Mouse (Mus musculus): ENCODE measurements around the gene Actr1b.
"Not testable (repeated sequence)": the region's sequence is repeated elsewhere in the genome, so short reads cannot be mapped to it uniquely, and the experiment has no call there.

The Actr1b gene

DNA sequence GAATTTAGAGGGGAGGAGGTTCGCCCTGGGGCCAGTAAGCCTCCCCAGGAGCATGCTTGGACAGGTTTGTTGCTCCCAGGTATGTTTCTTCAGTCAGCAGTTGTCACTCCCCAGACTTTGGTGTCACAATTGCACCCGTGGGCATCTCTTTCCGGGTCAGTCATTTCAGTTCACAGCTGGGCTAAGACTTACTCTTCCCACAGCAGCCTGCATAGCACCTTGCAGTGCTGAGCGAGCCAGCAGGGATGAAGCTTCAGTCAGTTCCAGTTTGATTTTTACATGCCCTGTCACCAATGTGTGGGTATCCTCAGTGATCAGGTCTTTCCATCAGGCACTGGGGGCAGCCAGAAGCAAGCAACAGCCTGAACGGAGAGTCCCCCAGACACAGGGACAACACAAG, 17.2 kb downstream of the Actr1b start:
- DNase-seq: no peak

DNA sequence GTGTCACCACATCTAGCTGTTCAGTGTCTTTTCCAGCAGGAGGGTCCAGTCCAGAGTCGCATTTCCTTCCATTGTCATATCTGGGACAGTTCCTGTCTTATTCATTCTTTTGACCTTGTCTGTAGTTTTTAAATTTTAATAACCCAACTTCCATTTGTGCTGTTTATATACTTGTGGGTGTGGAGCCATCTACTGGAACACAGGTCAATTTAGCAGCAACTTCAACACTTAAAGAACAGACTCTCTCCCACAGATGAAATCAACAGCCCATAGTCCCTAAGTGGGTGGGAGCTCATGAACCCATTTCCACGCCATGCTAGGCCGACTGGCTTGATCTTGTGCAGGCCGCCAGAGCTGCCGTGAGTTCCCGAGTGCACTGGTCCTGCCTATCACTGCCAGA, 17.8 kb downstream of the Actr1b start:
- DNase-seq: no peak

DNA sequence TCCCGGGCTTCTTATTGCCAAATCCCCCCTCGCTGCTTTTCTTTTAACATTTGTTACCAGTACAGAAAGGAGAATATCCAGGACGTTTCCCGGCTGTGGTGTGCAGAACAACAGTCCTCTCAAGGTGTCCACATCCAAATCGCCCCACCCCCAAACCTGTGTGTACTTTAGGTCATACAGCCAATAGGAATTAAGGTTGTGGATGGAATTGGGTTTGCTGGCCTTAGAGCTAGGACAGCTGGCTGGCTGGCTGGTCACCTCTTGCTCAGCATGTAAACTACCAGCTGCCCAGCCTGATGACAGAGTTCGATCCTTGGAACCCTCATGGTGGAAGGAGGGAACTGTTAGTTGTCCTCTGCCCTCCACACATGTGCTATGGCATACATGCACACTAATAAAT, 19.4 kb downstream of the Actr1b start:
- no peak for DNase-seq

DNA sequence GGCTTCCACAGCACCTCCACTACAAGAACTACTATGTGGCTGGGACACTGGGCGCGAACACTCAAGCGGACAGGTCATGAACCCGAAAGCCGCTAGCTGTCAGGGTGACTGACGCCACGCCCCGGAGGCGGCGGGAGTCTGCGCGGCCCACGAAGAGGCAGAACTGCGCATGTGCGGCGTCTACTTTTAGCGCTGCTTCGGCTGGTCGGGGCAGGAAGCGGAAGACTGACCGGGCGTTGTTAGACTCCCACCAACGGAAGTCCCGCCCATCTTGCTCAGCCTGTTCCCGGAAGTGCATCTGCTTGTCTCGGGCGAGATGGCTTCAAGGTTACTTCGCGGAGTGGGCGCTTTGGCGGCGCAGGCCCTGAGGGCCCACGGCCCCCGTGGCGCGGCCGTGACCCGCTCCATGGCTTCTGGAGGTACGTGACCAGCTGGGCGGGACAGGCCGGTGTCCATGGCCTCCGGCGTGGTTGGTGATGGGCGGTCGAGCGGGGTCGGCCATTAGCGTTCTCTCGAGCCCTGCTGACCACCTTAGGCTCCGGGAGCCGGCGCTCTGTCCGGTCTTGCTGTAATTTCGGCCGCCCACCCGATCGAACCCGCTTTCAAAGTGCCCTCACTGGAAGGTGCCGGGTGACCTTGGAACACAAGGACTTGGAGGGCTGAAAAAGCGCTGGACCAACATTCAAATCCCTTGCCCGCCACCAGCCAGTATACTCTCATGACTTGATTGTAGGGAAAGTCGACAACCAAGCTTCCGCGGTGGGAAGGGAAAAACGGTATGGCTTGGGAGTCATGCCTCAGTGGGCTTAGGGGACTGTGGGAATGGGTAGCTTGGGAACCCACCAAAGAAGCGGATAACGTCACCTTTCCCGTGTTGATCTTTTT, 22.7 kb downstream of the Actr1b start, which contains the start of gene Cox5b:
TSS of gene Cox5b (plus strand) at position 179 of the 885 bp plus-strand sequence.
- peak; percentile 98 for DNase-seq

DNA sequence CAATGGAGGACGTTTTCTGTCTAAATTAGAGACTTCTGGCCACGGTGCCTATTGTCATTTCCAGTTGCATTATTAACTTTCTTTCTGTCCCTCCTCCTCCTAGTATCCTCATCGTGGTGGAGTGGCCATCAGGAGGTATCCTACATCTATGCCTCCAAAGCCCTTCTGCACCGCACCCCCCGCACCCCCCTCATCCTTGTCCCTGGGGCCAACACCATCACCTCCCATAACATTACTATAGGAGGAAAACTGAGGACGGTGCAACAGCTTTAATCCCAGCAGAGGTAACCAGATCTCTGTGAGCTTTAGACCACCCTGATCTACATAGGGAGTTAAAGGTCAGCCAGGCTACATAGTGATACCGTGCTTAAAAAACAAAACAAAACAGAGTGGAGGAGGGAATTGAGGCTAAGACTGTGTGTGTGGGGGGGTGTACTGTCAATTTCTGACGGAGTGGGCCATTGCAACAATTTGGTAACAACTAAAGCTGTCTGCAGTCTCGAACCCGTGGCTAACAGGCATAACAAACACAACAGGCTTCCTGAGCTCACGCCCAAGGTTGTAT, 23.5 kb downstream of the Actr1b start:
- DNase-seq: no peak

DNA sequence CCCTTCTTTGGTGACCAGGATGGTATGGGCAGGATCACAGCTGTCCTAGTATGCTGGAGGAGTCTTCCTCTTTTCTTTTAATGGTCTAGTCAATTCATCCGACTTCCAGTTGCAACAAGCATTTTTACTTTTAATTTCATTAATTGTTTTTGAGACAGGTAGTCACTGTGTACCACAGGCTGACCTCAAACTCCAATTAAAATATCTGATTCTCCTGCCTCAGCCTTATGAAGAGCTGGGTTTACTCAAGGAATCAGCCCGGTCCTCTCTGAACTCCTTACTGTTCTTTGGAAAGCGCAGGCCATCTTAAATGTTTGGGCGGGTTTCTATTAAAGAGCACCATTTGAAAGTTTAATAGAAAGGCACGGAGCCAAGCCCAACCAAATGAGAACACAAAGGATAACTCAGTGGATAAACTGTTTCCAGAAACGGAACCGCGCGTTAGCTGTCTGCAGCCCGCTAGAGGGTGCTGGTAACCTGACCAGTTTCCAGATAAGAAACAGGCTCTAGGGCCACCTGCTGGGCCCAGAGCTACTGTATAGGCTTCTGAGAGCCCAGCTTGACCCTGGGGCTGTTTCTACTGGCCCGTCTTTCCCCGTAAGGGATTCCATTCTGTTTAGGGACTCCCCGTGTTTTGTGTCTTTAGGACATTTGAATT, 30.3 kb downstream of the Actr1b start:
- DNase-seq: peak; percentile 89

DNA sequence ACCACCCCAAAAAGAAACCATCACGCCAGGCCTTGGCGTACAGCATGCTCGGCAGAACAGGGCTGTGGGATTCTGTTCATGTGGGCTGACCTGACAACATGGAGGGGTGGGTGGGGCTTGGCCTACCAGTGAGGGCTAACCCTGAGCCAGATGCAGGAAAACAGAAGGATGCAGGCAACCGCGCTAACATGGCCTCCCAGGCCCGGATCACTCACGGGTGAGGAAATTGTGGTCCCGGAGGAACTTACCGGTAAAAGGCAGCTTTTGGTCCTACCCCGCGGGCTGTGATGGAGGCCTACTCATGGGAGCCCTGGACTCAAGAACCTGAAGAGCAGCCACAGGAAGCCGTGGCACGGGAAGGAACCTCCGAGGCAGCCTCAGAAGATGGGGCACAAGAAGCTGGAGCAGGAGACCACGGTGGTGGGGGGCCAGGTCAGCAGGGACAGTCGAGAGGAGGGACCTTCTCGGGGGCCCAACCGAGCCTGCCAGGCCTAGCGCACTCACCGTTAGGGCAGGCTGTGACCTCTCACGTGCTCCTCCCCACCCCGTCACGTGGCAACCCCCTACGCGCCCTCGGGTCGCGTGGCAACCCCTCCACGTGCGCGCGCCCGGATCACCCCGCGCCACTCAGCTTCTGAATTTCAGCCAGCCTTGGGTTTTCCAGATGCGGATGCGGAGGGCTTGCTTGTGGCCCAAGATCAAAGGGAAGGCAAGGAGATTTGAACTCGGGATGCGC, 31.4 kb downstream of the Actr1b start, which contains the start of gene Fam178b:
TSS of gene Fam178b (minus strand) at position 564 of the 736 bp plus-strand sequence.
- no peak for DNase-seq

DNA sequence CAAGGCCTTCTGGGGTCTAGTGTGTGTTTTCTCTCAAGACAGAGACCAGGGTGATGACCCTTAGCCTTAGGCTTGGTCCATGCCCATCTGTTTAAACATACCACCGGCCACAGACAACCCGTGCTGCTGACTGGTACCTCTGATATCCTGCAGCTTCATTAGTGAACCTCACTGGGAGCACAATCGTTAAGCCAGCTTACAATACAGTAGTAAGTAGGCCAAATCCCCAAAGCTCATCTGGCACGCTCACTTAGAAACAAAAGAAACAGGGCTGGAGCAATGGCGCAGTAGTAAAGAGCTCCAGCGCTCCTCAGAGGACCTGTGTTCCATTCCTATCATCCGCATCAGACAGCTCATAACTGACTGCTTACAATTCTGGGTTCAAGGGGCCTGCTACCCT, 33.3 kb downstream of the Actr1b start:
- no peak for DNase-seq

DNA sequence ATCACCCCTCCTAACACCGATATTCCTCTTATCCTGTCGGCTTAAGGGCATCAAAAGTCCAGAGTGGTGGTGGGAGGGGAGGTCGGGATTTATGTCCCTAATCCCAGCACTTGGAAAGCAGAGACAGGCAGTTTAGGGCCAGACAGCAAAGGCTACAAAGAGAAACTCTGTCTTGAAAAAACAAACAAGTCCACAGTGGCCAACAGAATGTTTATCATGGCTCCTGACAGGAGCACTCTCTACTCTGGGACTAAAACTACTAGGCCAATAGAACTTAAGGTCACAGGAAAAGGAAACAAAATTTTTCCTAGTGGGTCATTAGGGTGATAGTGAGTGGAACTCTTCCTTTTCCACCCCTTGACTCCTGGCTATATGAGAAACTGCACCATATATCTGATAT, 39.3 kb downstream of the Actr1b start:
- no peak for DNase-seq

DNA sequence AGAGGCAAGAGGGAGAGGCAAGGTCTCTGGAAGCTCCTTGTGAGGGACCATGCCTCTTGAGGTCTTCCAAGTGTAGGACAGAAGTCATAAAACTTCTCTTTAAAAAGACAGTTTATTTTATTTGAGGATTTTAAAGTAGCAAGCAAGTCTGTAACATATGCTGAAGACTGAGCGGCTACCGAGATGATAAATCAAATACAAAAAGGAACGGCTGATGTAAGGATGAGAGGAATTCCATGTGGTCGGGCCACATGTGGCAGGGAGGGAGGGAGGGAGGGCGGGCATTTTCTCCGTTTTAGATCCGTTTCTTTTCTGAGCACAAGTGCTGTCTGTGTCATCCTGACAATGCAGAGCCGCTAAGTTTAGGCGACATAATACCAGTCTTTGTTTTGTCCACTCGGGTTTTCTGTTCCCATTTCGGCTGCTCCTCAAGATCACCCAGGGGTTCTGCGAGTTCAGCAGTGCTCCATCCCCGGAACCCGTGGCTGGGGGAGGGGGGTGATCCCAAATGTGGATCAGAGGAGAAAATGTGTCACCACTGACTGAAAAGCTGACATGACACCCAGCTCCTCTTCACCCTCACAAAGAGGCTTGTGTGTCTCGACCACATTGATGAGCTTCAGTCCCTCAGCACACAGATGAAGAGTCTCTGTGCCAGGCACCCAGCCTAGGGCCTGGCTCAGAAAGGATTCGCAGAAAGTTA, 41.4 kb downstream of the Actr1b start:
- peak; percentile 24 for DNase-seq

DNA sequence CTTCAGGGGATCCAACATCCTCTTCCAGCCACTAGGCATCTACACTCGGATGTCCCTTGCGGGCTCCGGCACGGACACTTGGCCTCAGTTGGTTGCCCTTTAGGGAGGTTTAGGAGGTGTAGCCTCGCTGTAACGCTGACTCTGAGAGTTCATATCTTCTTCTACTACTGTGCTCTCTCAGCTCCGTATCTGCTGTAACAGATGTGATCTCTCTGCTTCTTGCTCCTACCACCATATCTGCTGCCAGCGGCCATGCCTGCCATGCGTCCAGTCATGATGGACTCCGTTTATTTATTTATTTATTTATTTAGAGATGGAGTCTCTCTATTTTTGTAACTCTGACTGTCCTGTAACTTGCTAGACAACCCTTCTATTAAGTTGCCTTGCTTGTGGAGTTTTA, 43.0 kb downstream of the Actr1b start:
- DNase-seq: no peak

DNA sequence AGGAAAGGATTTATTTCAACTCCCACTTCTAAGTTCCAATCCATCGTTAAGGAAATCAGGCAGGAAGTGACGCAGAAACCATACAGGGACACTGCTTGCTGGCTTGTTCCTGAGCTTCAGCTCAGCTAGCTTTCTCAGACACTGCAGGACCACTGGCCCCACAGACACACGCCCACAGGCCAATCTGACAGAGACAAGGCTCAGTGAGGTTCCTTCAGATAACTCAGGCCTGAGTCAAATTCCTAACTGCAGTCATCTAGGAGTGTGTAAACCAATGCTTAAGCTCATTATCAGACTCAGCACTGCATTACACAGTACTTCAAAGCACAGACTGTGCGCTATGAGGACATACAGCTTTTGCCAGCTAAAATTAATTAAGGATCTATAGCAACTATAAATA, 44.0 kb downstream of the Actr1b start:
- DNase-seq: no peak

DNA sequence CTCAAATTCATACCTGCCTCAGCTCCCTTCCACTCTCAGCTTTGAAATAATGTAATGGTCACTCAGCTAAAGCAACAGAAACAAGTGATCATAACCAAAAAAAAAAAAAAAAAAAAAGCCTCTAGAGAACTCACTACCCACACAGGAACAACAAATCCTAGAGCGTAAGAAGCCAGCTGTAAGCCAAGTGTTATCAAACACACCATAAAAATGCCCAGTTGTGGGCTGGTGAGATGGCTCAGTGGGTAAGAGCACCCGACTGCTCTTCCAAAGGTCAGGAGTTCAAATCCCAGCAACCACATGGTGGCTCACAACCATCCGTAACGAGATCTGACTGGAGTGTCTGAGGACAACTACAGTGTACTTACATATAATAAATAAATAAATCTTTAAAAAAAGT, 46.2 kb downstream of the Actr1b start:
- not testable (repeated sequence) for DNase-seq

DNA sequence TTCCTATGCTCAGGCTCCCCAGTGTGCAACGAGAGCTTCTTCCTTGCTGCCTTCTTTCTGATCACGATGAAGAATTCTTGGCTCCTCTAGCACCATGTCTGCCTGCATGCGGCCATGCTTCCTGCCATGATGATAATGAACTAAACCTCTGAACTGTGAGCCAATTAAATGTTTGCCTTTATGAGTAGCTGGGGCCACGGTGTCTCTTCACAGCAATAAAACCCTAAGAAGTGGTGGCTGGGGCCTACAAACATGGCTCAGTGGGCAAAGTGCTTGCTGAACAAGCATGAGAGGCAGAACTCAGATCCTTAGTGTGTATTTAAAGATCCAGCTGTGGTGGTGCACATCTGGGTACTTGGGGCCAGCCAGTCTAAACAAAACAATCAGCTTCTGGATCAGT, 48.3 kb downstream of the Actr1b start:
- no peak for DNase-seq

DNA sequence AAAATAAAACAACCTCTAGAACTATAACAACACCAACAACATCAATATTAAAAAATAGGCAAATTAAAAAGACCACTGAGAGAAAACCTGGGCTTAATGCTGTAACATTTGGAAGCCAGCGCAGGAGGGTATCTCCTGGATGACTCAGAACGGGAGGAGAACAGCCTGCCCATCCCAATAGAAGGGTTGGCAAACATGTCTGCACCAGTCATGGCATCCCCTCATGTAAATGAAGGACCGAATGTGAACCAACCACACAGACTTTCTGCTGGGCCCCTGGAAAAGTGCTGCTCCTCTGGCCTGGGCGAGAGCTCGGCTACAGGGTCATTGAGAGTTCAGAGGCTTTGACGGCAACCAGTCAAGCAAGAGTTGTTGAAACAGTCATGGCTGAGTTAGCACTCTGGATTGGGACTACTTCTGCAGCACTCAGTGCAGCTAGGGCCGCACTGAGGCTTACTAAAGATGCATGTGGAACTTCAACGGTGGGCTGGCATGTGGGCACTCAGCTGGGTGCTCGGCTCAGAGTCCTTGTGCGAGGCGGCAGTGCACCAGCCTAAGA, 49.0 kb downstream of the Actr1b start:
- DNase-seq: peak; percentile 17

DNA sequence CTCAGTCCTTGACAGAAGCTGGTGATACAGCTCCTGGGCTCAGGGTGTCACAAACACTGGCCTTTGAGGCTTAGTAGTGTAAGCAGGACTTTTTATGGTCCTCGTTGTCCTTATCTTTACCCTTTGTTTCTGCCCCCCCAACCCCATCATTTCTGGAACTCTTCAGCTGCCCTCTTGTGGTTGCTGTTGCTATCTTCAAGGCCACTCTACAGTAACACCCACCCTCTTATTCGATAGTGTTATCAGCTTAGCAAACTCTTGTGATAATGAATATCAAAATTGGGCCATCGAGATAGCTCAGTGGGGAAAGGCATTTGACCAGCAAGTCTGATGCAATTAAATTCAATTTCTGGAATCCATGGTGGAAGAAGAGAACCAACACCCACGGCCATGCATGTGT, 49.8 kb downstream of the Actr1b start:
- peak; percentile 70 for DNase-seq

DNA sequence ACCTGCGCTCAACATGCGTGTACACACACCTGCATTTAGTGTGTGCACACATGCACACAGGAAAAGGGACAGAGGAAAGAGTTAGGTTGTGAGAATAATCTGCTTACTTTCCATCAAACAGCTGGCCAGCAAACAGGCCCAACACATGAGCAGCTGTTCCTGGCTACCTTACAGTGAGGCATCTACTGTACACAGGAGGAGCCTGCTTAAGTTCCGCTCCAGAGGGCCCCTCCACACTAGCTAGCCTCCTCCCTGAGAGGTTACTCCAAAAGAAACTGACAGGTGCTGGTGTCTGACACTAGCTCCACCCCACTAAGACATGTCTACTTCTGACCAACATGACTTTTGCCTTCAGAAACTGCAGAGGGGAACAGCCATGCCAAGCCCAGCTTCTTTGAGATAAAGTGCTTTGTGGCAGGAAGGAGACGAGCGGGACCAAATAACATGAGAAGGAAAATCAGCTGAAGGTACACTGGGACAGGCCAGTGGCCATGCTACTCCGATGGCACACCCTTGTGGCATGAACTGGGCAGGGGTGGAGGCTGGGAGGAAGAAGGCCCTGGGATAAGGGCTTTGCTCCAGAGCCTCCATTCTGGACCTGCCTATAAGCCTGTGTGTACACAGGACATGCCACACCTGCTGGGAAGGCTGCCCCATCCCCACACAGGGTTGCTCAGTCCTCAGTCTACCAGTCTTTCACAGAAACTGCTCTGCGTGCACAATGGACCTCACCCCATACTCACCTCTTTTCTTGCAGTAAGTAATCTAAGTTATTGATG, 55.4 kb downstream of the Actr1b start:
- no peak for DNase-seq

DNA sequence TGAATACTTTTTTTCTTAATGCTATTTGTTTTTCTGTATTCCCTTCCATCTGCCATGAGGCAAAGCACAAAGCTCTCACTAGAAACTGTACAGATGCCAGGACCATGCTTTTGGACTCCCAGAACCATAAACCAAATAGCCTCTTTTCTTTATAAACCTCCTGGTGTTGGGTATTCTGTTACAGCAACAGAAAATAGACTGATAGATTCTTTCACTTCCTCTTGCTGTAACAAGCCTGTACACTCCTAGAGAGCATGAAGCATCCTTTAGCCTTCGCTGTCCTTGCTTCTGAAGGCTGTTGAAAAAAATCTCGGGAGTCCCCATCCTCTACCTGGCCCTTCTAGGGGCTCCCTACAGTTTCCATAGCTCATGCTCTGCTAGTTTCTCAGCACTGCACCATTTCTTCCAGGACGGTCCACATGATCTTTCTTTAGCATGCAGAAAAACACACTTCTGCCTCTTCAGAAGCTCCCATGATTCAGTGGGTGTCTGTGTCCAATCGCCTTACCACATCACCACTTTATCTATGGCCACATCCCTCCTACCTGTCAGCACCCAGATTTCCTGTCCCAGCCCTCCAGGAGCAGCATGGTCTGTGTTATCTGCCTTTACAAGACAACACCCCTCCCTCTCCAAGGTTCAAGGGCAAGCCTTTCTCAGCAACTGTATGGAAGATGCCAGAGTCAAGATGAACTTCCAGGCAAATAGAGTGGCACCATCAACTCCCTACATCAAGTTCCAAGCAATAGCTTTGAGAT, 56.4 kb downstream of the Actr1b start:
- DNase-seq: no peak

DNA sequence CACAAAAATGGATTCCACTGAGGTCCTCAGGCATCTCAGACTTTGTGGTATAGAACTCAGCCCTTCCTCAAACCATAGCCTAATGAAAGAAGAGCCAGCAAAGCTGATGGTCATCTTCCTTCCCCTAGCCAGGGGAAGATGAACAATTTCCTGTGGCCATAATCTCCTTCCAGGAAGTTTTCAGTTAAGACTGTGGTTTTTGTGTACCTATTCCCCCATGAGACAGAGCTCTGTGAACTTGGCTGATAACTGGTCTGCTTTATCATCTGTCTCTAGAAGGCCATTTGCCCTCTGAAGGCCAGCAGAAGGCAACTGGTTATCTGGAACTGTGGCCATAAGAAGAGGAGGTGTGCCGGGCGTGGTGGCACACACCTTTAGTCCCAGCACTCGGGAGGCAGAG, 58.0 kb downstream of the Actr1b start:
- no peak for DNase-seq

DNA sequence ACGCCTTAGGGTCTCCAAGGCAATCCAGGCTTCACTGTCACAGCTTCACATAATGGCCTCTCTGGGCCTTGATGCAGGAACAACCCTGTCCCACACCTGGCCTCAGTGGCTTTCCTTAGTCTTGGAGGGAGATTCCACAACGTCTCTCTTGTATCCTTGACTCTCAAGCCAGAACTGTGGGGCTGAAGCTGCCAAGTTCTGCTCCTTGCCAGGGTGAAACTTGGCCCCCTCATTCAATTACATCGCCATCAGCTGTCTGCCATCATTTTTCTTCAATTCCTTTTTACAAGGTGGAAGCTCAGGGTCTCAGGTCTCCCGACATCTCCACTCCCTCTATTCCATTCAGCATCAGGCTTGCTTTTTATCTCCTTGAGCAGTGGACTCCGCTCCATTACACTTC, 59.2 kb downstream of the Actr1b start:
- DNase-seq: no peak
